Mouse (Mus musculus) heart, postnatal 10 days (tissue): ENCODE measurements around the gene Naxd. TPM values are rescaled to one million over a fixed set of nuclear protein-coding genes. Genes with fewer than 3 reads are reported as not detected.
A peak's percentile ranks its signal among the peaks of the same experiment; 100 is the strongest.
"Not testable (repeated sequence)": the region's sequence is repeated elsewhere in the genome, so short reads cannot be mapped to it uniquely, and the experiment has no call there.

ENCODE experiments used
- DNase-seq, 2 experiments: peaks; one replicate each; pipeline ENCODE4 v3.0.0; 2021
- intact Hi-C: fragments of 180-260 bp; cut with DNase I; formaldehyde crosslinking; loops from one replicate; pipeline ENCODE4 v1.15.1; 2025
- total RNA-seq, 2 experiments: library from RNA; stranded (reverse); gene quantifications; 2 replicates each; pipeline ENCODE4 v1.2.3; 2021

Gene Naxd
- total RNA-seq, 2 experiments from 2014 or later: 40.2 to 41.7 TPM

DNA sequence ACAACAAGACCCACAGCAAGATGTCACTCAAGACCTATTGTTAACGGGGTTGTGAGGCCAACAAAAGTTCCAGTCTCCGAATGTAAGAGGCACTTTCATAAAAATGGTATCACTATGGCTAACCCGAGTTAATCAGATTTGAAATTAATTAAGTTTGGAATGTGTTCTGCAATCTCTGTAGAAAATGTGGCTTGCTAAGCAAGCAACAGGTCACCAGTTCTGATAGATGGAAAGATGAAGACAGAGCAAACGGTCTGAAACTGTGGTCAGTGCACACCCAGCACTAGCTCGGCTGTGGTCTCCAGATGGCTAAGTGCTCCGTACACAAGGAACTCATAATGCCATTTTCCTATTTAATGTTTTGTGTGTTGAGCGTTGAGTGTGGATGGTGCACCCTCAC is 26.6 kb upstream of the Naxd start:
- no peak for DNase-seq
- intact Hi-C loops: no loop called here

DNA sequence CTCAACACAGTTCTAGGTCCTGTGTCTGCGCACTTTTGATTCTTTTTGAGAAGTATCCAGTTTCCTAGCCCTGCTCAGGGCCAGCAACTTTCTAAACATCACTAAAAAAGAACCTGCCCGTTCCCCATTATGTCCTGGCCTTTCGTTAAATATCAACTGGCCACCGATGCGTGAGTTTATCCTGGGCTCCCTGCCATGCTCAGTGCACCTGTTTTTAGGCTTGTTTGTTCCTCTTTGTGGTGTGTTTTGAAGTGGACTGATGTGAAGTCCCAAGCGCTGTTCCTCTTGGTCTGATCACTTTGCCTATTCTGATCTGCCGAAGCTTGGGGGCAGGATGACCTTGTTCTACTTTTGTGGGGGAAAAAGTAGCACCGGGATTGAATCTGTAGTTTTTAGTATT is 26.0 kb upstream of the Naxd start:
- no peak for DNase-seq
- intact Hi-C loops: no loop called here

DNA sequence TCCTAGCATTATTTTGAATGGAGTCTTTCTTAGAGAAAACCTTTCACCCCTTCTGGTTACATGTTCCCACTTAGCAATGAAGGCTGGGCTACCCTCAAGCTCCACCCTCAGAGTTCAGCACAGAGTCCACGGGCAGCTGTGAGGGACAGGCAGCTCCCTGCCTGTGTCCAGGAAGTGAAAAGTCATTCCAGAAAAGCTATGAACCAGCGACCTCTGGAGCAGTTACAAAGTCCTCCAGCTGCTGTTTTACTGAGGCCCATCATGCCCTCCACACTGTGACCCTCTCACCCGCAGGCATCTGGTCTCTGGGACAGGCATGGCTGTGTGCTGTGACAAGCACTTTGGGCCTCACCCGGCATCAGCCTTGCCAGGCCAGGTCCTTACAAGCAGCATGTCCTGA is 24.2 kb upstream of the Naxd start:
- intact Hi-C loops: no loop called here
- DNase-seq: peak; percentile 62 to 66

DNA sequence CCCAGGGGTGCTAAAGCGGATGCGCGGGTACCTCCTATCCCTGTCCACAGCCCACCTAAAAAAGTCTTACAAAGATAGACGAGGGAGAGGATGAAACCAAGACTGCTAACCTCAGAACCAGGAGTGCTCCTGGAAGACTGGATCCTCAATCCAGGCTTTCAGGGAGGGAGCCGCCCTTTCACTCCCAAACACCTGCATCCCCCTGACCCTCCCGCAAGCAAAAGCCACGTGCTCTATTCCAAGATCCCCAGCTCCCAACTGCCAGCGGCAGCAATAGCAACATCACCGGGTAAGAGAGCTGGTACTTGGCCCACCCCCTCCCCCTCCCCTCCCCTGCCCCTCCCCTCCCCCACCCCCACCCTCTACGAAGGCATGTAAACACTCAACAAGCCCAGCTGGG is 21.9 kb upstream of the Naxd start:
- no peak for DNase-seq
- intact Hi-C loops: no loop called here

DNA sequence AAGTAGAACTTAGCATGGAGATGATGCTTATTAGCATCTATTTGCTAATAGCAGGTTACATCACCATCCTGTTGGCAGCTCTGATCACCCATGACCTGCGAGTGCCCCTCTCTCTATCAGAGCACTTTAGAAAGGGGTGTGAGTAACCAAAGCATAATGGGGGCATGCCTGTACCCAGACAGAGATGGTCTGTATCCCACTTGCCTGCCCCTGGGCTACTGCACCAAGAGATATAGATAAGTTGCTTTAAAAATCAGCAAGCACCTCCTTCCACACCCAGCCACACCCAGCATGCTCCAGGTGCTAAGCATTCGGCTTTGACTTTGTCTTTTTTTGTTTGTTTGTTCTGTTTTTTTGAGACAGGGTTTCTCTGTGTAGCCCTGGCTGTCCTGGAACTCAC is 21.4 kb upstream of the Naxd start:
- intact Hi-C loops: no loop called here
- DNase-seq: no peak

DNA sequence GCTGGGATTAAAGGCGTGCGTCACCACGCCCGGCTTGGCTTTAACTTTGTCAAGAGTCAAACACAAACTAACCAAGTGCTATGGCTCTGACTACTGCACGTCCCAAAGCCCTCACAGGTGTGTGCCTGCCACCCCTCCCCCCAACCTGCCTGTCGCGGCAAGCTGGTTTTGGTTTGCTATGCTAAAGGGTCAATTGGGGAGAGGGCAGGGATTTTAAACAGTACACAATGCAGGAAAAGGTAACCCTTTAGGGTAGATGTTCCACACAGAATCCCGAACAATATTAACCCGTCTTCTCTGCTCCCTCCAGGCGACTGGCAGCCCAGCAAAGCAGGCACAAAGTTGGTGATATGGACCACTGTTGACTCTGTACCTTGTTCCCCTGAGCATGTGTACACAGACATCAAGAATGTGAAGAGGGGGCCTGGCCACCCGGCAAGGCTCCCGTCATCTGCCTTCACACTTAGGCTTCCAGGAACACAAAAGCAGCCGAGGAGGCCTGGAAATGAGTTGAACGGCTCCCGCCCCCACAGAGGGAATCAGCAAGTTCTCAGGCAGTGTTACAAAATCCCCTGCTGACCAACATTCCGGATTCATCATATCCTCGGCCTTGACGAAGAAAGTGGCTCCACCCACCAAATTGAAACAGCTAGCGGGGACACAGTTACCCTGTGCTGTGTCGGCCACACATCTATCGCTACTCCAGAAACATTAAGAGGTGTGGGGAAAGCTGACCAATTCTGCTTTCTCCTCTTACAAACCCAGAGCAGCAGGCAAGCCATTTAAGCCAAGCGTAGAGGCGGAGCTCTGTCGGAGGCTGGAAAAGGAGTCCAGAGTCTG is 20.7 kb upstream of the Naxd start:
- intact Hi-C loops: no loop called here
- peak; percentile 81 to 83 for DNase-seq

DNA sequence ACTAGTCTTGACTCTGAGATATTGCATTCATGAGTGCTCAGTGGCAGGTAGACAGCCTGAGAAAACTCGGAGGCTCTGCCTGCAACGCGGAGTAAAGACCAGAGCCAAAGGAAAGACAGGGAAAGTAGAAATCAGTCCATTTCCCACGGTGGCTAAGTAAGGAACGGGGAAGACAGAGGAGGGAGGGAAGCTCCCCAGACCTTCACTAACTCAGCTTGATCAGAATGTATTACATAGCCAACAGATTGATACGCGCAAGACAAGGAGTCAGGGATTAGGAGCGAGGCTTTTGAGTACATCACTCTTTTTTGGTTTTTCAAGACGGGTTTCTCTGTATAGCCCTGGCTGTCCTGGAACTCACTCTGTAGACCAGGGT is 20.1 kb upstream of the Naxd start:
- no peak for DNase-seq
- intact Hi-C loops: no loop called here

DNA sequence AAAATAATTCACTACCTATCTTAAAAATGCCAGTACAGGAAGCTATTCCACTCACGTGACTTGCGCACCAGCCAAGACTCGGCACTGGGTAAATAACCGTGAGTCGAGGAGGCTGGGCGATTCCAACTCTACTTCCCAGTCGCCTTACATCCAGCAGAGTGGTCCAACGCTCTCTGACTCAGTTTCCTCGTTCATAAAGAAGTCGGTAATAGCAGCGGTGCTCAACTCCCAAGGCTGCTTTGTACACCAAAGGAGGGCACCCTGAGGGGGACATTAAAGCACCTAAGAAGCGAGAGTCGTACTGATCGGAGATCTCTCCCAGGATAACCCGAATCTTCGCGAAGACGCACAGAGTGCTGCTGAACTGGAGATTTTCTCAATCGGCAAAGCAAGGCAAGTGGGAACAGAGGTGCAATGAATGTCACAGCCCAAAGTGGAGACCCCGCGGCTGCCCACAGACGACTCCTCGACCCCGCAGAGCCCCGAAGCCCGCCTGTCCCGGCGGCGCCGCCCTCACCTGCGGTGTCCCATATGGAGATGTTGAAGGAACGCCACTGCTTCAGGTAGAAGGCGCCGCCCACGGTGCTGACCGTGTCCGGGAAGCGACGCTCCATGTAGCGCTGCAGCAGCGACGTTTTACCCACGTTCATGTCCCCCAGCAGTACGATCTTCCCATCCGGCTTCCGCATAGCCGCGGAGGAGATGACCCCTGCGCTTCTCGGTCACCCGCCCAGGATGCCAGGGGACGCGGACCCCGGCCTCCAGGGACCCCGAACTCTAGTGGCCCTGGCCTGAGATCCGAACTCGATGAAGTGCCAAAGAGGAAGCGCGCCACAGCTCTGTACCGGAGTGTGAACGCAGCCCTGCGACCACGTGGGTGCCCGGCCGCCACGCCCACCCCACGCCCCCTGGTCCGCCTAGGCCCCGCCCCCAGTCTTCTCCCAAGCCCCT is 19.2 kb upstream of the Naxd start, which contains the start of gene Rab20:
TSS of gene Rab20 (minus strand) at position 900 of the 951 bp plus-strand sequence.
- intact Hi-C loops: no loop called here
- DNase-seq: peak; percentile 87

DNA sequence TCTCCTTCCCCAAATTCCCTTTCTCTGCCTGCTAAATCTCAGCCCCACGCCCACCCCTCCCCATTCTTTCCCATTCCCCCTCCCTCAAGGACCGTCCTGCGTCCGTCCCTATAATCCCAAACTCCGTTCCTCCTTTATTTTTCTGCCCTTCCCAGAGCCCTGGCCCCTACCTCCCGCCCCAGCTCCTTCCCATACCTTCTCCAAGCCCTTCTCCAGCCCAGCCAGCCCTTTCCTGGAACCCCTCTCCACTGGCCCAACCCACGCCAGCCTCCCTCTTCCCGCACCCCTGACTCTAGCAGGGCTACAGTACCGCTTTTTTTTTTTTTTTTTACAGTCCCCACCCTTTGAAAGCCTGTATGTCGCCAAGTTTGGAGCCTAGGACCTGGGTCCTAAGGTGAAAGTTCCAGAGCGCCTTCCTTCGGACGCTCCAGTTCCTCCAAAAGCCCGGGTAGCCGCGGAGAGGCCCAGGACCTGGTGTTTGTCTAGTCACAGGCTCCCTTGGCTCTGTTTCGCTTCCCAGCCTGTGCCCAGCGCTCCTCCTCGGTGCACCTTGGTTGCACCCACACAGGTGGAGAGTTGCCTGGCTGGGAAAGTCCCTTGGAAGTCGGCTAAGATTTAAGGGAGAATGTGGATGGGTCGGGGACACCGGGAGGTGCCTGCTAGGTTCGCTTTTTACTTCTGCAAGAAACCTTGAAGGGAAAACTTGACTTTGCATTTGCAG is 18.3 kb upstream of the Naxd start:
- intact Hi-C loops: no loop called here
- DNase-seq: peak in 1 of 2 experiments; percentile 39

DNA sequence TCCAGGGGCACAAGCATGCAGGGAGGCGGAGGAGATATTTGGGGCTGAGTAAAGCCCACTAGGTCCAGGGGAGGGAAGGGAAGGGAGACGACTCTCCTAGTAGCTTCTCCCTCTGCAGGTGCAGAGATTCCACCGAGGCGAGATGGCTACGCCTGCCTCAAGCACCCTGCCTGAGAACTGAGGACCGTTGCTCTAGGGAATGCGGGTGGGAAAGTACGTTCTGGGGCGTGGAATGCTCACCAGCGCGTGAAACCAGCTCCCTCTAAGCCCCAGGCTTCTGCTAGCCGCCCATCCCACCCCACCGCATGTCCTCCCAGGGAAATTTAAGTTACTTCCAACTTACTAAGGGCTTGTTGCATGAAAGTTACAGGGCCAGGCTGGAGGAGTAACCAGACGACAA is 17.7 kb upstream of the Naxd start:
- DNase-seq: no peak
- intact Hi-C loops: no loop called here

DNA sequence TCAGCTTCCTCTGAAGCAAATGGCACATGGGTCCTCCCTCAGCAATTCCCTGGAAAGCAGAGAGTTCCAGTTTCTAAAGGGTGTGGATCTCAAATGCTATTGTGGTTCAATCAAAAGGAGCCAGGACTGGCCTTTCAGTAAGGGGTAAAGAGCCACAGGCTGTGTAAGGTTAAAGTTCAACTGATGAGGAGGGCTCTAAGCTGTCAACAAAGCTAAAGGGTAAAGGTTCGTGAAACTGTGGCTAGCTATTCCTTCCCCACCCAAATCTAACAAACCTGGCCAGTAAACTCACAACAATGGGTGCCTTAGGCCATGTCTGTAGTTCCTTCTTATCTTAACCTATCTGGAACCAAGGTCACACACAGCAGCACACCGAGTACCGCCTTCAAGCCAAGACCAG is 15.4 kb upstream of the Naxd start:
- intact Hi-C loops: no loop called here

DNA sequence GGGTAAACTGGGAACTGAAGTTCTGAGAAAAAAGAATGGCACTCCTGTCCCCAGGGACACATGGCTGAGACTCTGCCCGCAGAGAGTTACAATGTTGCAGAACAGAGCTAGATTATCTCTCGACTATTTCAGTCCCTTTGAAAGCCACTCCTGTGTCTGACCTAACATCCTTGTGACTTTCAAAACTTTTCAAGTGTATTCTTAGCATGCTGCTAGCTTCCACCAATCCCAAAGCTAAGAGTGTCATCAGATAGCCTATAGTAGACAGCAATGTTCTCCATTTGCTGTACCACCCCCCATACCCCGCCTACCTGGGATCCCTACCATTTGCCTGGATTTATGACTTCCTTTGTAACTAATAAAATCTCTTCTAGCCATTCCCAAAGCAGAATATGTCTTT is 14.8 kb upstream of the Naxd start:
- intact Hi-C loops: no loop called here
- DNase-seq: peak in 1 of 2 experiments; percentile 51

More for the DNA sequence above, 15.4 kb upstream of the Naxd start:
- no peak for DNase-seq

DNA sequence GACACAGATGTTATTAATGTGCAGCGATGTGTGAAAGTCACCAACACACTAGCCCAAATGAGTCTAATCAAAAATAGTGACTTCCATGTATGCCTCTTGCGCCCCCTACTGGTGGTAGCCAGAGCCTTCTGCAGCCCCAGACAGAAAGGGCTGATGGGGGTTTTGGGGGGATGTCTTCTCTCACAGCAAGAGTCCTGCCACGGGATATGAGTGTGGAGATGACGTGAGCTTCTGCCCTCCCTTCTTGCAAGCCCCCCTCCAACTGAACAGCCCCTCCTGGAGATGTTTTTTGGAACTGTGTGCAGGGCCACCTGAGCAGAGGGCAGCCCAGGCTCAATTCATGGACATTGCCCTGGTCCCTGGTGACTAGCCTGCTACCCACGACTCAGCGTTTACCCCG is 11.2 kb upstream of the Naxd start:
- peak; percentile 82 to 89 for DNase-seq
- intact Hi-C loops: no loop called here

DNA sequence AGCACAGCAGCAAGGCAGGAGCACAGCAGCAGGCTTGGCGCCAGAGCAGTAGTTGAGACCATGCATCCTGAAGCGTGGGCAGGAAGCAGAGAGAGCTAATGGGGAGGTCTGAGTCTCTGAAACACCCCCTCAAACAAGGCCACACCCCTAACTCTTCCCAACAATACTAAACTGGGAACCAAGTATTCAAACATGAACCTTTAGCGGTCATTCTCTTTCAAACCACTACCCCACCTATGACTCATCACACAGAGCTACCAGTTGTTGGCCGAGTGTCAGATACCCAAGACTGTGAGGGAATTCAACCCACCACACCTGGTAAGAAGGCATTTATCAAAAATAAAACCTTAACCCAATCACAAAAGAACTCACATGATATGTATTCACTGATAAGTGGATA is 10.1 kb upstream of the Naxd start:
- intact Hi-C loops: no loop called here
- no peak for DNase-seq

DNA sequence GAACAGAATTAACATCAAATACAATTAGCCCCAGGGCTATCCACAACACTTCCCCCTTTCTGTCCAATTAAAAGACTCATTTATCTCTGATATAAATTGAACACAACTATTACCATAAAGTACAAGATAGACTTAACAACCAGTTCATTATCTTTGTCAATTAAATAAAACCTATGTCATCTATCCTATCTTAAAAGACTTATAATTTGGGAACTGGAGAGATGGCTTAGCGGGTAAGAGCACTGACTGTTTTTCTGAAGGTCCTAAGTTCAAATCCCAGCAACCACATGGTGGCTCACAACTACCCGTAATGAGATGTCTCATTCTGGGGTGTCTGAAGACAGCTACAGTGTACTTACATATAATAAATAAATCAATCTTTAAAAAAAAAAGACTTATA is 5.0 kb upstream of the Naxd start:
- DNase-seq, intact Hi-C loops: not testable (repeated sequence)

DNA sequence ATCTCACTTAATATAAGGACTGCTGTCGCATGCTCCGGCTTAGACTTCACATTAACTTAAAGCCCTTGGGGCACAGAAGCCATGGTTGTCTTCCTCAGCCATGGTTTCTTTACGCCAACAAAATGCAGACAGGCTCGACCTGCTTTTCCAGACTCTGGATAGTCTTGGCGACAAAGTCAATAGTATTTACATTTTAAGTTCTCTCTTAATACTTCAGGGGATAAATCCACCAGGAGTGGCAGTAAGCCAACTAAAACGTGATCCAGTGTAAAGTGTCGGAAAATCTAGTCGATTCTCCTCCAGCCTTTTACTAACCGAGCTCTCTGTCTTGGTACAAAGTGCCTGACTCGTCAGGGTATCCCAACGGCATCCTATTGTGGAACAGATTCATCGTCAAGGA is 975 bp downstream of the Naxd start:
- intact Hi-C loops: loop anchor here (5.0 kb wide), 1 partner anchor 59 kb away; the partner anchor contains the start of gene Ing1
- DNase-seq: no peak

DNA sequence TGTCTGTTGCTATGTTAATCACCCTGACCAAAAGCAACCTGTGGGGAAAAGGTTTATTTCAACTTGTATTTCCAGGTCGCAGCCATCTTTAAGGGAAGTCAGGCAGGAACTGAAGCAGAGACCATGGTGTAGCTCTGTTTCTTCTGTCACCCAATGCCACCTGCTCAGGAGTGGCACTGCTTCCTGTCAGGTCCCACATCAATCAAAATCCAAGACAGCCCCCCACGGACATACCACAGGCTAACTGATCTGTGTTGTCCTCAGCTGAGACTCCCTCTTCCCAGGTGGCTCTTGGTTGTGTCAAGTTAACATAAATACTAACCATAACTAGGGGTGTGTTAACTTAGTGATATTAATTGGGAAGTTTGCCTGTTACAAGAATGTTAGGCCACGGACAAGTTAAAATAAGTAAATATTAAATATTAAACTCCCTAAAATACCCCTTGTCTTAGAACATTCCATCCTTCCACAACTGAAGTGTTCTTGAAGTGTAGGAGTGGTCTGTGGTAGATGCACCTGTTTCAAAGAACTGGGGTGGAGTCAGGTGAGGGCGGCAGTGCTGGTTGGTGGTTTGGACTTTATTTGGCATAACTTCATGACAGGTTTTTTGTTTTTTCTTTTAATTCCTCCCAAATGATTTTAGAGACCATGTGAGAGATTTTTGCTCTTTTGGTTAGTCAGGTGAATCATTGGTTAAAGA is 1.6 kb downstream of the Naxd start:
- DNase-seq: no peak
- intact Hi-C loops: loop anchor here (5.0 kb wide), 1 partner anchor 58 kb away; the partner anchor contains the start of gene Ing1

DNA sequence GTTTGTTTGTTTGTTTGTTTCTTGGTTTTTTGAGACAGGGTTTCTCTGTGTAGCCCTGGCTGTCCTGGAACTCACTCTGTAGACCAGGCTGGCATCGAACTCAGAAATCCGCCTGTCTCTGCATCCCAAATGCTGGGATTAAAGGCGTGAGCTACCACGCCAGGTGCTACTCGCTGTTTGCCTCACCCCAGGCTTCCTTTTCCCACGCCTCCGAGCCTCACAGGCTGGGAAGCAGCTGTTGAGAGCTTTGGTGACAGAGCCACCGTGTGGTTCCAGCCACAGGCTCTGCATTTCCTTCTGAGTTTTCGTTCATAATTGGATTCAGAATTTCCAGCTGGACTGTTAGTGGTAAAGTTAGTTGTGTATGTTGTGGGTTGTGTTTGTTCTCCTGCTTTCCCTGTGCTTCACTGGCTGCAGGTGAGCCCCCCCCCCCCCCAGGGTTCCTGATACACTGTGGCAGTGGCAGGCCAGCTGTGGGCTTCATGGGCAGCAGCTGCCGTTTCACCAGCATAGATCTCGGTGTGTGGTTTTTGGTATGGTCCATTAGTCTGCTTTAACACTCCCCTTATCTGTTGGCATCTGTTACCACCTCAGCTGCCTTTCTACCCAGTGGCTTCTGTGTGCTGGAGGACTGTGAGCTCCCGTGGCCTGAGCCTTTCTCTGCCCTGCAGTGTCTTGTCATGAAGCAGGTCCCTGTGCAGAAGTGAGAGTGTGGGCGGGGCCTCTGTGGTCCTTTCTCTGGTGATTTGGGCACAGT is 6.3 kb downstream of the Naxd start:
- DNase-seq: no peak
- intact Hi-C loops: no loop called here

DNA sequence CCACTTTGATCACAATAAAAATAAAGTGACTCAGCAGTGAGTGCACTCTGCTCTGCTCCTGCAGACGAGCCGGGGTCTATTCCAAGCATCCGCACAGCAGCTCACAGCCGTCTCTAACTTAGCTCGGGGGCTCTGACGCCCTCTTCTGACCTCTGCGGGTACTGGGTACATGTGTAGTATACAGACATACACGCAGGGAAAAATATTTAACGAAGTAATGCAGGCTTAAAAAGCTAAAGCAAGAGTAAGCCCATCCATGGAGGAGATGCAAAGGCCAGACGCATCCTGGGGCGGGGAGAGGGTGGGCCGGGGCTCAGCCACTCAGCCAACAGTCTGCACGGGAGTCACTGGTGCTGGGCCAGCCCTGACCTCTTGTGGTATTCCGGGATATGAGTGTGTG is 8.8 kb downstream of the Naxd start:
- intact Hi-C loops: loop anchor here (5.0 kb wide), 3 partner anchors 96 to 186 kb away; no protein-coding TSS in a partner anchor

More for the DNA sequence above, 8.8 kb downstream of the Naxd start:
- no peak for DNase-seq
